Mouse (Mus musculus): Measurements from ENCODE around the gene Synm. TPM values are rescaled to one million over a fixed set of nuclear protein-coding genes. Genes with fewer than 3 reads are reported as not detected.

Gene Synm
- polyA plus RNA-seq, 1 experiment from 2014 or later: 2.6 TPM

GRCm38 (mm10) chr7:67708160-67708559, 51.4 kb downstream of the Synm start:
- H3K9me3 ChIP-seq (ENCODE audit: control insufficient read depth, low read depth, low read length): no peaks in the 10 kb centered on the region; the same call in 1 of the 2 replicates
- ATAC-seq (ENCODE audit: insufficient number of reproducible peaks, insufficient read depth, low FRiP score, low read depth): no peak
- H3K27ac ChIP-seq (ENCODE audit: low read length): no peak overlapping the region
- no peaks in the 10 kb centered on the region for H3K27me3 ChIP-seq (ENCODE audit: control insufficient read depth, insufficient read depth, low read length)
- H3K4me3 ChIP-seq (ENCODE audit: low read depth, low read length): no peak overlapping the region
- no peak overlapping the region for H3K4me2 ChIP-seq (replicated peaks; ENCODE audit: low read depth, low read length)
- WGBS: 87% methylated on average over 6 of the region's 6 CpGs
- no peaks in the 10 kb centered on the region for H3K4me1 ChIP-seq (ENCODE audit: control insufficient read depth, insufficient read depth, low read length)
- peaks cover 14% of the 10 kb centered on the region; the same call in 1 of the 2 replicates for H3K36me3 ChIP-seq (ENCODE audit: control insufficient read depth, insufficient read depth, low read length)
- H3K9ac ChIP-seq (replicated peaks; ENCODE audit: low read depth, low read length): no peak overlapping the region

- no peak for ATAC-seq (ENCODE audit: insufficient number of reproducible peaks, insufficient read depth, low FRiP score, low read depth)
- Histone ChIP-seq H3K4me1 (ENCODE audit: control insufficient read depth, insufficient read depth, low read length) (no peaks in the 10 kb centered on the region), H3K27me3 (ENCODE audit: control insufficient read depth, insufficient read depth, low read length) (no peaks in the 10 kb centered on the region), H3K4me2 (replicated peaks; ENCODE audit: low read depth, low read length) (no peak overlapping the region), H3K9ac (replicated peaks; ENCODE audit: low read depth, low read length) (no peak overlapping the region), H3K9me3 (ENCODE audit: control insufficient read depth, low read depth, low read length) (no peaks in the 10 kb centered on the region), H3K36me3 (ENCODE audit: control insufficient read depth, insufficient read depth, low read length) (no peaks in the 10 kb centered on the region; the same call in 1 of the 2 replicates), H3K4me3 (ENCODE audit: low read depth, low read length) (no peak overlapping the region), H3K27ac (ENCODE audit: low read length) (peak overlapping the region; percentile 55; the same call in 1 of the 2 replicates)
- 58% methylated on average over 17 of the region's 17 CpGs for WGBS
Measured at GRCm38 (mm10) chr7:67701252-67701914, 58.2 kb downstream of the Synm start.

GRCm38 (mm10) chr7:67700846-67701245, 58.7 kb downstream of the Synm start:
- peak overlapping the region; percentile 55; the same call in 1 of the 2 replicates for H3K27ac ChIP-seq (ENCODE audit: low read length)
- no peaks in the 10 kb centered on the region for H3K9me3 ChIP-seq (ENCODE audit: control insufficient read depth, low read depth, low read length)
- H3K4me1 ChIP-seq (ENCODE audit: control insufficient read depth, insufficient read depth, low read length): no peaks in the 10 kb centered on the region
- H3K36me3 ChIP-seq (ENCODE audit: control insufficient read depth, insufficient read depth, low read length): no peaks in the 10 kb centered on the region; the same call in 1 of the 2 replicates
- no peak overlapping the region for H3K4me3 ChIP-seq (ENCODE audit: low read depth, low read length)
- no peaks in the 10 kb centered on the region for H3K27me3 ChIP-seq (ENCODE audit: control insufficient read depth, insufficient read depth, low read length)
- no peak overlapping the region for H3K4me2 ChIP-seq (replicated peaks; ENCODE audit: low read depth, low read length)
- ATAC-seq (ENCODE audit: insufficient number of reproducible peaks, insufficient read depth, low FRiP score, low read depth): peak; percentile 43; the same call in 1 of the 2 replicates
- no peak overlapping the region for H3K9ac ChIP-seq (replicated peaks; ENCODE audit: low read depth, low read length)

GRCm38 (mm10) chr7:67699301-67699700, 60.2 kb downstream of the Synm start:
- H3K9me3 ChIP-seq (ENCODE audit: control insufficient read depth, low read depth, low read length): no peaks in the 10 kb centered on the region
- no peak overlapping the region for H3K4me3 ChIP-seq (ENCODE audit: low read depth, low read length)
- H3K27me3 ChIP-seq (ENCODE audit: control insufficient read depth, insufficient read depth, low read length): no peaks in the 10 kb centered on the region
- ATAC-seq (ENCODE audit: insufficient number of reproducible peaks, insufficient read depth, low FRiP score, low read depth): no peak
- 90% methylated on average over 4 of the region's 4 CpGs for WGBS
- no peaks in the 10 kb centered on the region; the same call in 1 of the 2 replicates for H3K36me3 ChIP-seq (ENCODE audit: control insufficient read depth, insufficient read depth, low read length)
- H3K4me2 ChIP-seq (replicated peaks; ENCODE audit: low read depth, low read length): no peak overlapping the region
- H3K9ac ChIP-seq (replicated peaks; ENCODE audit: low read depth, low read length): no peak overlapping the region
- no peaks in the 10 kb centered on the region for H3K4me1 ChIP-seq (ENCODE audit: control insufficient read depth, insufficient read depth, low read length)
- H3K27ac ChIP-seq (ENCODE audit: low read length): no peak overlapping the region

GRCm38 (mm10) chr7:67697892-67698630, 61.5 kb downstream of the Synm start:
- 86% methylated on average over 28 of the region's 28 CpGs for WGBS
- no peaks in the 10 kb centered on the region; the same call in 1 of the 2 replicates for H3K36me3 ChIP-seq (ENCODE audit: control insufficient read depth, insufficient read depth, low read length)
- ATAC-seq (ENCODE audit: insufficient number of reproducible peaks, insufficient read depth, low FRiP score, low read depth): no peak
- H3K4me2 ChIP-seq (replicated peaks; ENCODE audit: low read depth, low read length): no peak overlapping the region
- no peak overlapping the region for H3K9ac ChIP-seq (replicated peaks; ENCODE audit: low read depth, low read length)
- no peak overlapping the region for H3K27ac ChIP-seq (ENCODE audit: low read length)
- no peaks in the 10 kb centered on the region for H3K4me1 ChIP-seq (ENCODE audit: control insufficient read depth, insufficient read depth, low read length)
- no peaks in the 10 kb centered on the region for H3K9me3 ChIP-seq (ENCODE audit: control insufficient read depth, low read depth, low read length)
- H3K4me3 ChIP-seq (ENCODE audit: low read depth, low read length): no peak overlapping the region
- H3K27me3 ChIP-seq (ENCODE audit: control insufficient read depth, insufficient read depth, low read length): no peaks in the 10 kb centered on the region

- 76% methylated on average over 7 of the region's 7 CpGs for WGBS
- H3K9ac ChIP-seq (replicated peaks; ENCODE audit: low read depth, low read length): no peak overlapping the region
- H3K4me3 ChIP-seq (ENCODE audit: low read depth, low read length): no peak overlapping the region
- H3K27ac ChIP-seq (ENCODE audit: low read length): no peak overlapping the region
- ATAC-seq (ENCODE audit: insufficient number of reproducible peaks, insufficient read depth, low FRiP score, low read depth): no peak
- no peaks in the 10 kb centered on the region for H3K4me1 ChIP-seq (ENCODE audit: control insufficient read depth, insufficient read depth, low read length)
- no peaks in the 10 kb centered on the region; the same call in 1 of the 2 replicates for H3K36me3 ChIP-seq (ENCODE audit: control insufficient read depth, insufficient read depth, low read length)
- no peaks in the 10 kb centered on the region for H3K27me3 ChIP-seq (ENCODE audit: control insufficient read depth, insufficient read depth, low read length)
- H3K9me3 ChIP-seq (ENCODE audit: control insufficient read depth, low read depth, low read length): no peaks in the 10 kb centered on the region
- H3K4me2 ChIP-seq (replicated peaks; ENCODE audit: low read depth, low read length): no peak overlapping the region
Measured at GRCm38 (mm10) chr7:67695906-67696305, 63.6 kb downstream of the Synm start.

- ATAC-seq (ENCODE audit: insufficient number of reproducible peaks, insufficient read depth, low FRiP score, low read depth): no peak
- WGBS: 92% methylated on average over 23 of the region's 23 CpGs
- no peak overlapping the region for H3K27ac ChIP-seq (ENCODE audit: low read length)
- H3K27me3 ChIP-seq (ENCODE audit: control insufficient read depth, insufficient read depth, low read length): no peaks in the 10 kb centered on the region
- no peak overlapping the region for H3K4me3 ChIP-seq (ENCODE audit: low read depth, low read length)
- H3K9me3 ChIP-seq (ENCODE audit: control insufficient read depth, low read depth, low read length): no peaks in the 10 kb centered on the region
- H3K4me1 ChIP-seq (ENCODE audit: control insufficient read depth, insufficient read depth, low read length): no peaks in the 10 kb centered on the region
- no peak overlapping the region for H3K4me2 ChIP-seq (replicated peaks; ENCODE audit: low read depth, low read length)
- no peak overlapping the region for H3K9ac ChIP-seq (replicated peaks; ENCODE audit: low read depth, low read length)
- H3K36me3 ChIP-seq (ENCODE audit: control insufficient read depth, insufficient read depth, low read length): no peaks in the 10 kb centered on the region; the same call in 1 of the 2 replicates
Measured at GRCm38 (mm10) chr7:67692791-67693538, 66.6 kb downstream of the Synm start.

GRCm38 (mm10) chr7:67692141-67692540, 67.4 kb downstream of the Synm start:
- Histone ChIP-seq H3K4me3 (ENCODE audit: low read depth, low read length) (no peak overlapping the region), H3K27ac (ENCODE audit: low read length) (no peak overlapping the region), H3K9me3 (ENCODE audit: control insufficient read depth, low read depth, low read length) (no peaks in the 10 kb centered on the region), H3K9ac (replicated peaks; ENCODE audit: low read depth, low read length) (no peak overlapping the region), H3K27me3 (ENCODE audit: control insufficient read depth, insufficient read depth, low read length) (no peaks in the 10 kb centered on the region), H3K36me3 (ENCODE audit: control insufficient read depth, insufficient read depth, low read length) (no peaks in the 10 kb centered on the region; the same call in 1 of the 2 replicates), H3K4me1 (ENCODE audit: control insufficient read depth, insufficient read depth, low read length) (no peaks in the 10 kb centered on the region), H3K4me2 (replicated peaks; ENCODE audit: low read depth, low read length) (no peak overlapping the region)
- no peak for ATAC-seq (ENCODE audit: insufficient number of reproducible peaks, insufficient read depth, low FRiP score, low read depth)
- WGBS: 58% methylated on average over 3 of the region's 3 CpGs
